Mouse (Mus musculus) left cerebral cortex, postnatal 10 days (tissue): Measurements from ENCODE around the gene Wwc1. TPM values are rescaled to one million over a fixed set of nuclear protein-coding genes. Genes with fewer than 3 reads are reported as not detected.

Source experiments
- DNase-seq, 2 experiments: peaks; one replicate each; pipeline ENCODE4 v3.0.0; 2021 to 2022; ENCODE audit warnings: low spot score in 2 of 2, mixed read lengths in 1 of 2; ENCODE audit errors: extremely low spot score in 1 of 2
- intact Hi-C: fragments of 180-260 bp; cut with DNase I; formaldehyde crosslinking; loops from one replicate; pipeline ENCODE4 v1.15.1; 2025
- total RNA-seq, 2 experiments: library from RNA; stranded (reverse); gene quantifications; 2 replicates each; pipeline ENCODE4 v1.2.3; 2021

The Wwc1 gene
- total RNA-seq, 2 experiments from 2014 or later = 127 to 158 TPM

GRCm38 (mm10) chr11:35913418-35914044, 66.8 kb downstream of the Wwc1 start:
- DNase-seq = no peak
- intact Hi-C loops = no loop called here

- peak in 1 of 2 experiments; percentile 63 for DNase-seq
- intact Hi-C loops = no loop called here
Observed at GRCm38 (mm10) chr11:35904955-35905550, 75.3 kb downstream of the Wwc1 start.

- intact Hi-C loops = no loop called here
- peak in 1 of 2 experiments; percentile 54 for DNase-seq
Observed at GRCm38 (mm10) chr11:35903079-35903478, 77.2 kb downstream of the Wwc1 start.

GRCm38 (mm10) chr11:35899946-35900345, 80.4 kb downstream of the Wwc1 start:
- intact Hi-C loops = no loop called here
- DNase-seq = no peak

- no peak for DNase-seq
- intact Hi-C loops = no loop called here
Observed at GRCm38 (mm10) chr11:35893454-35893853, 86.9 kb downstream of the Wwc1 start.

- intact Hi-C loops = no loop called here
- no peak for DNase-seq
Observed at GRCm38 (mm10) chr11:35893018-35893421, 87.3 kb downstream of the Wwc1 start.

- DNase-seq = no peak
- intact Hi-C loops = no loop called here
Observed at GRCm38 (mm10) chr11:35892293-35892692, 88.0 kb downstream of the Wwc1 start.

- intact Hi-C loops = no loop called here
- DNase-seq = no peak
Observed at GRCm38 (mm10) chr11:35888790-35889189, 91.5 kb downstream of the Wwc1 start.

GRCm38 (mm10) chr11:35882777-35883176, 97.5 kb downstream of the Wwc1 start:
- intact Hi-C loops = no loop called here
- DNase-seq = no peak

GRCm38 (mm10) chr11:35878559-35878897, 101.8 kb downstream of the Wwc1 start:
- no peak for DNase-seq

GRCm38 (mm10) chr11:35877651-35878558, 102.4 kb downstream of the Wwc1 start:
- DNase-seq = no peak
- intact Hi-C loops = no loop called here

More at GRCm38 (mm10) chr11:35878559-35878897, 101.8 kb downstream of the Wwc1 start:
- intact Hi-C loops = no loop called here

GRCm38 (mm10) chr11:35873624-35874244, 106.6 kb downstream of the Wwc1 start:
- intact Hi-C loops = no loop called here

GRCm38 (mm10) chr11:35870961-35871360, 109.4 kb downstream of the Wwc1 start:
- no peak for DNase-seq
- intact Hi-C loops = no loop called here

More at GRCm38 (mm10) chr11:35873624-35874244, 106.6 kb downstream of the Wwc1 start:
- no peak for DNase-seq

- intact Hi-C loops = no loop called here
- no peak for DNase-seq
Observed at GRCm38 (mm10) chr11:35866140-35866539, 114.2 kb downstream of the Wwc1 start.

GRCm38 (mm10) chr11:35864981-35865604, 115.2 kb downstream of the Wwc1 start:
- DNase-seq = peak; percentile 74 to 86
- intact Hi-C loops = no loop called here

- DNase-seq = no peak
- intact Hi-C loops = no loop called here
Observed at GRCm38 (mm10) chr11:35863653-35864052, 116.7 kb downstream of the Wwc1 start.

GRCm38 (mm10) chr11:35857395-35858067, 122.8 kb downstream of the Wwc1 start:
- intact Hi-C loops = loop anchor here (5.0 kb wide), 2 partner anchors 125 to 140 kb away; partner anchors contain the start of gene Wwc1
- no peak for DNase-seq

GRCm38 (mm10) chr11:35856359-35857040, 123.8 kb downstream of the Wwc1 start:
- peak; percentile 69 to 76 for DNase-seq
- intact Hi-C loops = loop anchor here (5.0 kb wide), 2 partner anchors 126 to 141 kb away; partner anchors contain the start of gene Wwc1
